Mouse (Mus musculus) erythroblast, embryonic 14.5 days (primary cell): ENCODE results near the gene Batf. TPM values are rescaled to one million over a fixed set of nuclear protein-coding genes. Genes with fewer than 3 reads are reported as not detected.

Experiments used
- H3K27me3 ChIP-seq: 2 replicates; pipeline ENCODE4 v1.6.1; 2012; ENCODE audit warnings: inconsistent platforms; ENCODE audit not compliant: control insufficient read depth
- H3K36me3 ChIP-seq: 2 replicates; pipeline ENCODE4 v1.6.1; 2012; ENCODE audit warnings: mild to moderate bottlenecking, inconsistent platforms; ENCODE audit not compliant: control insufficient read depth
- H3K4me1 ChIP-seq: 2 replicates; pipeline ENCODE4 v1.6.1; 2012; ENCODE audit warnings: inconsistent platforms; ENCODE audit not compliant: control insufficient read depth
- H3K4me3 ChIP-seq: replicated peaks from 2 replicates; pipeline ENCODE3; 2012; ENCODE audit warnings: moderate library complexity, mild to moderate bottlenecking, inconsistent platforms
- H3K9me3 ChIP-seq: 2 replicates; pipeline ENCODE4 v1.6.1; 2012; ENCODE audit warnings: low read length, inconsistent platforms, mixed read lengths; ENCODE audit not compliant: control insufficient read depth
- GATA1 ChIP-seq: IDR thresholded peaks from 2 replicates; pipeline ENCODE4 v1.6.1; 2012; ENCODE audit warnings: low read length, inconsistent platforms, mixed read lengths
- TAL1 ChIP-seq: IDR thresholded peaks from 3 replicates; pipeline ENCODE4 v1.6.1; 2012; ENCODE audit warnings: low read length, inconsistent platforms, mixed read lengths
- polyA plus RNA-seq: library from polyadenylated mRNA; stranded (reverse); fragments of >175 nt; gene quantifications from 2 replicates; pipeline ENCODE4 v1.2.3, GENCODE M21; 2012

Batf gene
- polyA plus RNA-seq, 1 experiment, result 0.12 TPM

- no peak for TF ChIP-seq TAL1
- no peak for TF ChIP-seq GATA1
- Histone ChIP-seq H3K4me3 (no peak overlapping the region), H3K4me1 (no peaks in the 10 kb centered on the region), H3K9me3 (no peaks in the 10 kb centered on the region), H3K36me3 (no peaks in the 10 kb centered on the region), H3K27me3 (no peaks in the 10 kb centered on the region)
Measured at GRCm38 (mm10) chr12:85756455-85756854, 70.0 kb downstream of the Batf start.

GRCm38 (mm10) chr12:85757074-85757473 is 70.6 kb downstream of the Batf start:
- no peaks in the 10 kb centered on the region for H3K9me3 ChIP-seq
- no peak overlapping the region for H3K4me3 ChIP-seq
- TF ChIP-seq TAL1 (no peak), GATA1 (no peak)
- H3K36me3 ChIP-seq, result no peaks in the 10 kb centered on the region
- H3K27me3 ChIP-seq, result no peaks in the 10 kb centered on the region
- H3K4me1 ChIP-seq, result no peaks in the 10 kb centered on the region

Other genes with a start within 250 kb of the Batf start
- 18.4 and 19.2 TPM in 2 replicates for gene Fos, start 212.8 kb upstream of the Batf start, polyA plus RNA-seq
- gene Jdp2, start 87.6 kb upstream of the Batf start, polyA plus RNA-seq, result 0.07 and 0.10 TPM in 2 replicates
- not detected in 2 replicates for gene Flvcr2, start 59.9 kb downstream of the Batf start, polyA plus RNA-seq
- 0.13 and 0.21 TPM in 2 replicates for gene Erg28, start 137.9 kb downstream of the Batf start, polyA plus RNA-seq
- gene Ttll5, start 138.0 kb downstream of the Batf start, polyA plus RNA-seq, result 0.79 and 1.3 TPM in 2 replicates